Mouse (Mus musculus) thymus, adult 18-20 months (tissue): ENCODE results near the gene Il23a.
"Not testable (repeated sequence)": the region's sequence is repeated elsewhere in the genome, so short reads cannot be mapped to it uniquely, and the experiment has no call there.

Source experiments
- DNase-seq, 2 experiments: peaks; one replicate each; pipeline ENCODE4 v3.0.0; 2022; ENCODE audit warnings: mixed read lengths in 2 of 2

Il23a gene

GRCm38 (mm10) chr10:128298702-128299171 lies at the start of gene Il23a:
Gene Il23a, minus strand, starts transcription at chr10:128298752.
- no peak for DNase-seq

DNA sequence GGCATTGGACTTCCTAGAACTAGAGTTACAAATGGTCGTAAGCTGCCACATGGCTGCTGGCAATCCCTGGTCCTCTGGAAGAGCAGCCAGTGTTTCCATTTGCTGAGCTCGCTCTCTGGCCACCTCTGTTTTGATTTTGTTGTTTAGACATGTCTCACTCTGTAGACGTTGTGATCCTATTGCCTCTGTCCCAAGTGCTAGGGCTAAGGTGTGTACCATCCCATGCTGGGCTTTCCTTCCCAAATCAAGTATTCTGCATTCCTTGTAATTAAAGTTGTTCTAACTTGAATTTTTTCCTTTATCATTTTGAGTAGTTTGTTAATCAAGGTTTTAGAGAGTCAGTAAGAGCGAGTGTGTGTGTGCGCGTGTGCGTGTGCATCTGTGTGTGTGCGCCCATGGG lies 49.0 kb upstream of the Il23a start:
- DNase-seq, result no peak

DNA sequence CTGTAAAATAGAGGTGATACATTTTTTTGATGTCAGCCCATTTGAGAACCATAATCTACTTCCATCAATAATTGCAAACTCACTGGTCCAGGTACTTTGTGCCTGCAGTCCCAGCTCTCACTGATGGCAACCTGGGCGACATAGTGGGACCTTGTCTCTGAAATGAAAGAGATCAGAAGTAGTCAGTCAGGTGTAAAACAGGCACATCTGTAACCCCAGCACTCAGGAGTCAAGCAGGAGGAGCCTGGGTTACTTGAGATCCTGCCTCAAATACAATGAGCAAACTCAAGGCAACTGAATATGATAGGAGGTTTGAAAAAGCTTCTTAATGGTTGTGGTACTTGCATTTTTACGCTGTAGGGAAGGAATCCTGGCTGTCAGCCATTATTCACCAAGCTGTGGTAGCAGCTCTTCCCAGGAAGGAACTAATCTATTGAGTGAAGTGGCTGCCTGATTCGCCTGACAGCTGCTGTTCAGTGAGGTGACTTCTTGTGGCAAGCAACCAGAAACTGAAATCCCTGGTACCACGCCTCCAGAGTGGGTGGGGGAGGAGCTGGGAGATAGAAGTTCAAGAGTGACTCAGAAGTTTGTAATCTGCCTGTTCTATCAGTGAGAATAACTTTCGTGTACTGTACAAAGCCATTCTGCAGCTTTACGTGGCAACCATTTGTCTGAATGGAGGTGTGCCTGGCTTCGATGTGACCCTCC lies 46.2 kb upstream of the Il23a start:
- DNase-seq, result peak; percentile 60 to 79

GRCm38 (mm10) chr10:128343436-128343835 lies 44.9 kb upstream of the Il23a start:
- DNase-seq, result no peak

DNA sequence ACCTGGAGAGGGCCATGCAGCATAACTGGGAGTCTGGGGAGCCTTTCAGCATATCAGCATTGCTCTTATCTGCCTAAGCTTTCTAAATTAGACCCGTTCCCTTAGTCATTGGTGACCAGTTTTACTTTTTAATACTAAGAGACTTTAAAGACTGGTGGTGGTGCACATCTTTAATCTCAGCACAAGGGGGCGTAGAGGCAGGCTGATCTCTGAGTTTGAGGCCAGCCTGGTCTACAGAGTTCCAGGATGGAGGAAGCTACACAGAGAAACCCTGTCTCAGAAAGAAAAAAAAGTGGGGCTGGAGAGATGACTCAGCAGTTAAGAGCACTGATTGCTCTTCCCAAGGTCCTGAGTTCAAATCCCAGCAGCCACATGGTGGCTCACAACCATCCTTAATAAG lies 41.7 kb upstream of the Il23a start:
- no peak for DNase-seq

- no peak for DNase-seq
Measured at GRCm38 (mm10) chr10:128338948-128339347, 40.4 kb upstream of the Il23a start.

DNA sequence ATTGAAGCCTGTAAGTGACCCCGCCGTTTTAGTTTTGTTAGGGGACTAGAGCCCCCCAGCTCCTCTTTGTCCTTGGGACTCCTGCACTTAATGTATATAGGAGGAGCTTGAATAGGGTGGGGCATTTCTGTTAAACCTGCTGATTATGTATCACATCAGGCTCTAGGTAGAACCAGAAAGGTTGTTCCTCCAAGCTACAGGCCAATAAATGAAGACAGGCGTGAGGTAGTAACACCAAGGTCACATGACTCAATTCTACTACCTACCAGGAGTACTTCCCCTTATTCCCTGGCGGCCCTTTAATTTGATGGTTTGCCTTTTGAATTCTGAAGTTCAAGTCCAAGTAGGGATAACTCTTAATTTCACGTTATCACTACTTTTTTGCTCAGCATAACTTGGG lies 39.9 kb upstream of the Il23a start:
- no peak for DNase-seq

GRCm38 (mm10) chr10:128337306-128338181 lies 39.0 kb upstream of the Il23a start, which contains the start of gene Cs:
Gene Cs, plus strand, starts transcription at chr10:128337734.
- DNase-seq, result peak; percentile 92 to 95

GRCm38 (mm10) chr10:128336597-128336996 lies 38.0 kb upstream of the Il23a start:
- DNase-seq, result no peak

DNA sequence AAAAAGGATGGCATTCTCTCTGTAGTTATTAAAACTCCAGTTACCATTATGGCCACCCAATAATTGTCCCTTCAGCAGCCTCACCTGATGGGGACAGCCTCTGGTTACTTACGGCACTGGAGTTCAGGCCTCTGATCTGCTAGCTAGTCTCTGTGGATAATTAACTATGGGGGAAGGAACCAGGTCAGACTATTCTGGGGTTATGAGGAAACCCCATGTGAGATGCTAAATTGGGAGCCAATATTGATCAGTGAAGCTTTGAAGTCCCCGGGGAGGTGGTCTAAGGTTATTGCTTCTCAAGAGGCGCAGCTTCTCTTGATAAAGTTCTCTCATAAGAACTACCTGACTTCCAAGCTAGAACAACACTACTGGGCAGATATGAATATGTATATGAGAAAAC lies 37.6 kb upstream of the Il23a start:
- no peak for DNase-seq

DNA sequence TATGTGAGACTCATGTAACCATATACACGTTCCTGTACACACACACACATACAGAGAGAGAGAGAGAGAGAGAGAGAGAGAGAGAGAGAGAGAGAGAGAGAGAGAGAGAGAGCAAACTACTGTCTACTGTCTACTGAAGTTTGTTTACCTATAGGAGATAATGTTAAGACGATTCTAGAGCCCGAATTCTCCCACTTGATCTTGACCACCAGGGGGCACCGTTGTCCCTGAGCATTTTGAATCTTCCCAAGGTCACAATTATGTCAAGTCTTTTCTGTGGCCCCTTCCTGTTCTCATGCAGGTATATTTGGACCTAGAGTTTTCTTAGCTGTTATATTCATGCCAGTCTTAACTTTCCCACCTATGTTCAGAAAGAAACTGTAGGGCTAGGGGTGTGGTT lies 37.0 kb upstream of the Il23a start:
- DNase-seq, result peak; percentile 47 to 62

GRCm38 (mm10) chr10:128332358-128333249 lies 34.1 kb upstream of the Il23a start:
- not testable (repeated sequence) for DNase-seq

DNA sequence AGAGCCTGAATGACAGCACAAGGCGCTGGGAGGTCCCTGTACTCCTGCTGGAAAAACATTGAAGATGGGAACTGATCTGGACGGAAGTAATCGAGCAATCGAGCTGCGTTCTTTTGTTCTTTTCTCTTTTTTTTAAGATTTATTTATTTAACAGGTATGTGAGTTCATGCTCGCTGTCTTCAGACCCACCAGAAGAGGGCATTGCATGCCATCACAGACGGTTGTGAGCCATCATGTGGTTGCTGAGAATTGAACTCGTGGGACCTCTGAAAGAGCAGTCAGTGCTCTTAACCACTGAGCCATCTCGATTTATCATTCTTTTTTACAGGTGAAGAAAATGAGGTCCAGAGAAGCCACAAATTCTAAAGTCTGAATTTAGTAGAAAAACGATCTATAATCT lies 29.1 kb upstream of the Il23a start:
- DNase-seq, result no peak

DNA sequence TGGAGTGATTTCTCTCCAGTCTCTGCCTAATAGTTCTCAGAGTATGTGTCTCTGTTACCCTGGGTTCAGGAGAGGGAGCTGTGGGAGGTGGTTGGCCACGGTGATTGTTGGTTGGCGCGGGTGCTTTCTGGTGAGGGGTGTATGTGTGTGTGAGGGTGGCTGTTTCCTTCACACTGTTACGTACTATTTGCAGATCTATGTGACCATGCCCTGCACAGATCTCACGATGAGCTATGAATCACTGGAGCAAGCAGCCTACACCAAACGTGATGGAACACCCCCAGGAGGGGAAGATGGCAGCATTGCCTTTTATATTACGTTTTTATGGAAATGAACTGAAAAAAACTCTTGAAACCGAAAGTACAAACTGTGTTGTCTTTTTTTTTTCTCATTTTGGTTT lies 28.3 kb upstream of the Il23a start:
- DNase-seq, result no peak

- no peak for DNase-seq
Measured at GRCm38 (mm10) chr10:128323516-128323915, 25.0 kb upstream of the Il23a start.

DNA sequence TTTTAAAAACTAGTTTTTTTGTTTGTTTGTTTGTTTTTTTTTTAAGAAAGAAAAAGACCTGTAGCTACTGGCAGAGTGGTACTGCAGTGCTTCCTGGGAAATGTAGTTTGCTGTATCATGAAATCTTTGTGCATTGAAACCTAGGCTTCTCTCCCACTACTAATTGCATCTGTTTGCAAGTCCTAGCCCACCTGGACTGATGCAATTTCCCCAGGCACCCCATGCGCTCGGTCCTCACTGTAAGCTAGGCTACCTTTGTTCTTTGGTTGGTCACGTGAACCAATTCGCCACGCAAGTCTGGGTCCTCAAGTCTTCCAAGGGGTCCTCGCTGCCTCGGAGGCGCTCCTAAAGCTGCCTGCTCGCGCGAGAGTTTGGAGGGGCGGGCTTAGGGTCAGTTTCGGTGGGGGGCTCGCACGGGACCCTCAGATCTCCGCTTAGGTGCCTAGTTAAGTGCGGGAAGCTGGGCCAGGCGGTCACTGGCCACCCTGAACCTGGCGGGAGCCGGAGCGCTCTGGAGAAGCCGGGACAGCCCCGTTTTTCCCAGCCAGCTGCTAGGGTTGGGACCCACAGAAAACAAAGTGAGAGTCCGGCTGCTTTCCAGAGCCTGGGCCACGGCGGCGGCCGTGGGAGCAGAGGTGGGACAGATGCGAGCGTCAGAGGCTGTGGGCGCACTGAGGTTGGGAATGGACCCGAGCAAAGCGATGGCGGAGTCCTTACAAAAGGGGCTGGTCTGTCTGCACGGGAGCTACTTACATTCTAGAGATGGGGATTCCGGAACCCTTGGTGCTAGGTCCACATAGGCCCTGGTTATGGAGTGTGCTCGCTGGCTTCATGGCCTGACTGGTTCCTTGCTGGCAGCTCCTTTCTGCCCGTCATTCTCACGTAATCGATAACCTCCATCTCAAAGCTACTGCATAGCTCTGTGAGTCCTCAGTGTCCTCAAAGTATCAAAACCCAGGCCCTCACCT lies 23.9 kb upstream of the Il23a start, which contains the start of gene Cnpy2:
Gene Cnpy2, plus strand, starts transcription at position 319 of the 968 bp plus-strand sequence.
- peak; percentile 66 to 80 for DNase-seq

GRCm38 (mm10) chr10:128321641-128322040 lies 23.1 kb upstream of the Il23a start:
- DNase-seq, result no peak

GRCm38 (mm10) chr10:128315578-128315977 lies 17.0 kb upstream of the Il23a start:
- DNase-seq, result no peak

GRCm38 (mm10) chr10:128310902-128311301 lies 12.3 kb upstream of the Il23a start:
- no peak for DNase-seq

DNA sequence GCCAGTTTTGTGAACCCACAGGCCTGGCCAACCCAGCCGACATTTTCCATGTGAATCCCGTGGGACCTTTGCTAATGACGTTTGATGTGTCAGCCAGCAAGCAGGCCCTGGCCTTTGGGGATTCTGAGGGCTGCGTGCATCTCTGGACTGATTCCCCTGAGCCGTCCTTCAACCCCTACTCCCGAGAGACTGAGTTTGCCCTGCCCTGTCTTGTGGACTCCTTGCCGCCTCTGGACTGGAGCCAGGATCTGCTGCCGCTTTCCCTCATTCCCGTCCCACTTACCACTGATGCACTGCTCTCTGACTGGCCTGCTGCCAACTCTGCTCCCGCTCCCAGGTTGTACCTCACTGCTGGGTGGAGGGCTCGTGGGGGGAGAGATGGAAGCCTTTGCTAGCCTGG lies 11.6 kb upstream of the Il23a start:
- DNase-seq, result no peak

DNA sequence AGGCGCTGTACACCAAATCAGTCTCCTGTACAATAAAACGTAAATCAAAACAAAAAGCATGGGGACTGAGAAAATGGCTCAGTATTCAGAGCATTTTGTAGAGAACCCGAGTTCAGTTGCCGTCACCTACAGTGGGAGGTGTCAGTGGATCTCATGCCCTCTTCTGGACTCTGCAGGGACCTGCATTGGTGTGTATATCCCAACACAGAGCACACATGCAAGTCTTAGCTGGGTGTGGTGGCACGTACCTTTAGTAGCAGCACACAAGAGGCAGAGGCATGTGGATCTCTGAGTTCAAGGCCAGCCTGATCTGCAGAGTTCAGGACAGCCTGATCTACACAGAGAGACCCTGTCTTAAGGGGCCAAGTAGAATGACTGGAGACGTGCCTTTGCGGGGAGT lies 11.1 kb upstream of the Il23a start:
- no peak for DNase-seq
